Mouse (Mus musculus): ENCODE data around the gene Mobp. TPM values are rescaled to one million over a fixed set of nuclear protein-coding genes. Genes with fewer than 3 reads are reported as not detected.

The Mobp gene
- total RNA-seq, 2 experiments from 2014 or later, result 177 to 214 TPM

DNA sequence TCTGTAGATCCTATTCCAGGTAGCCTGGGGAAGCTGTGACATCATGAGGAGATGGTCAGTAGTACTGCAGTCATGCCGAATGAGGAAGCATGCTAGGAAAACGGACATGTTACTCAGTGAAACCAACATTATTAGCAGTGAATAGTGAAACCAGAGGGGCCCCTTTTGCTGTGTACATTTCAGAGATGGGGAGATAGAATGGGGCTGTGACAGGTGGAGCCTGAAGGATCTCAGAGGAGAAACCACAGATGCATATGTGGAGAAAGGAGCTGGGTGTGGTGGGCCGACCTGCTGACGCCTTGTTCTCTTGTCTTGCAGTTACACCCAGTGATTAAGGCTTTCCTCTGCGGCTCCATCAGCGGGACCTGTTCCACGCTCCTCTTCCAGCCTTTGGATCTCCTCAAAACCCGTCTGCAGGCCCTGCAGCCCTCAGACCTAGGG is 33.3 kb upstream of the Mobp start:
- no peak for DNase-seq (ENCODE audit: extremely low spot score in 1 of 2, low spot score in 2 of 2)
- TF ChIP-seq CTCF (IDR thresholded peaks at IDR 0.05), result no peak
- Histone ChIP-seq H3K4me3 (no peak overlapping the region), H3K27ac (no peak overlapping the region)
- intact Hi-C loops (cut with DNase I), result no loop called here

- TF ChIP-seq CTCF (IDR thresholded peaks at IDR 0.05), result no peak
- DNase-seq (ENCODE audit: extremely low spot score in 1 of 2, low spot score in 2 of 2), result no peak
- intact Hi-C loops (cut with DNase I), result no loop called here
- Histone ChIP-seq H3K4me3 (no peak overlapping the region), H3K27ac (no peak overlapping the region)
Observed at GRCm38 (mm10) chr9:120118212-120118611, 31.3 kb upstream of the Mobp start.

DNA sequence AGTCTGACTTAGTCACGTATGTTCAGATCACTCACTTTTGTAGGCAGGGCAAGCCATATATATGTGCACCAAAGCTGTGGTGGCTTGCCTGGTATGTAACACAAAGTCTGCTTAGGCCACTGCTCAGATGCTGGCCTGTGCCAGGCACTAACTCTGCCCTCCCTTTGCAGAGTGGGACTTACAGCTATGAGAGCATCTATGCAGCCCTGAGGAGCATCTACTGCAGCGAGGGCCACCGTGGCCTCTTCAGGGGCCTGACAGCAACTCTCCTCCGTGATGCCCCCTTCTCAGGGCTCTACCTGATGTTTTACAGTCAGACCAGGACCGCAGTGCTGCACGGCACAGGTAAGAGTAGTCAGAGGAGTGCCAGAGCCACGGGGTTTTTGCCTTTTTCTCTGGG is 29.0 kb upstream of the Mobp start:
- no peak for DNase-seq (ENCODE audit: extremely low spot score in 1 of 2, low spot score in 2 of 2)
- no peak for TF ChIP-seq CTCF (IDR thresholded peaks at IDR 0.05)
- H3K4me3 ChIP-seq, result no peak overlapping the region
- H3K27ac ChIP-seq, result no peak overlapping the region
- intact Hi-C loops (cut with DNase I), result no loop called here

- no peak for DNase-seq (ENCODE audit: extremely low spot score in 1 of 2, low spot score in 2 of 2)
- intact Hi-C loops (cut with DNase I), result loop anchor here (1.0 kb wide), 1 partner anchor 17 kb away; the partner anchor contains the start of gene Slc25a38
- no peak for TF ChIP-seq CTCF (IDR thresholded peaks at IDR 0.05)
- peak overlapping the region; percentile 94 for H3K4me3 ChIP-seq
- H3K27ac ChIP-seq, result peak overlapping the region; percentile 84
Observed at GRCm38 (mm10) chr9:120126868-120127267, 22.6 kb upstream of the Mobp start.

GRCm38 (mm10) chr9:120127538-120128251 is 21.8 kb upstream of the Mobp start, which contains the start of gene Rpsa:
TSS of gene Rpsa (plus strand) at chr9:120127689.
- peak within 1 kb of the TSS; percentile 94 for H3K4me3 ChIP-seq
- H3K27ac ChIP-seq, result peak within 1 kb of the TSS; percentile 84
- no peak for TF ChIP-seq CTCF (IDR thresholded peaks at IDR 0.05)
- intact Hi-C loops (cut with DNase I), result loop anchor here (1.0 kb wide), 1 partner anchor 17 kb away; the partner anchor contains the start of gene Slc25a38
- DNase-seq (ENCODE audit: extremely low spot score in 1 of 2, low spot score in 2 of 2), result peak; percentile 96 to 97

DNA sequence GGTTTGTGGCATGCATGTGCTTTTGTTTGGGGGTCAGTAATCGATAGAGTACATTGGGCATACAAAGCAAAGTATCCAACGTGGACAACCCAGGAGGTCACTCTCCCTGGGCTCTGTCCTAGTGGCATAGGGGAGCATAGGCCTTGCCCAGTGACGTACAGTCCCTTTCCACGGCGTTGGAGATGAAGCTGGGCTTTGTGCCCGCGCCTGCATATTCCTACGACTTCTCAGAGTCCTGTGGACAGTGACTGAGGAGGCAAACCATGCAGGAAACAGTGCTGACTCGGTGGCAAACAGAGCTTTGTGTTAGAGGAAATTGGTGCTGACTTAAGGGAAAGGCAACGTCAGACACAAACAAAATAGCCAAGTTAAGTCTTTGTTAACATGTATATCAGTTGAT is 20.2 kb upstream of the Mobp start:
- DNase-seq (ENCODE audit: extremely low spot score in 1 of 2, low spot score in 2 of 2), result no peak
- H3K4me3 ChIP-seq, result no peak overlapping the region
- no peak for TF ChIP-seq CTCF (IDR thresholded peaks at IDR 0.05)
- no peak overlapping the region for H3K27ac ChIP-seq
- intact Hi-C loops (cut with DNase I), result no loop called here

- intact Hi-C loops (cut with DNase I), result loop anchor here (10.0 kb wide), 1 partner anchor 443 kb away; the partner anchor contains the start of gene Rpl14
- DNase-seq (ENCODE audit: extremely low spot score in 1 of 2, low spot score in 2 of 2), result no peak
- H3K4me3 ChIP-seq, result no peak overlapping the region
- TF ChIP-seq CTCF (IDR thresholded peaks at IDR 0.05), result no peak
- no peak overlapping the region for H3K27ac ChIP-seq
Observed at GRCm38 (mm10) chr9:120131784-120132288, 17.7 kb upstream of the Mobp start.

- TF ChIP-seq CTCF (IDR thresholded peaks at IDR 0.05), result no peak
- DNase-seq (ENCODE audit: extremely low spot score in 1 of 2, low spot score in 2 of 2), result no peak
- intact Hi-C loops (cut with DNase I), result loop anchor here (10.0 kb wide), 1 partner anchor 442 kb away; the partner anchor contains the start of gene Rpl14
- H3K27ac ChIP-seq, result no peak overlapping the region
- no peak overlapping the region for H3K4me3 ChIP-seq
Observed at GRCm38 (mm10) chr9:120132980-120133754, 16.3 kb upstream of the Mobp start.

- no peak for TF ChIP-seq CTCF (IDR thresholded peaks at IDR 0.05)
- intact Hi-C loops (cut with DNase I), result loop anchor here (10.0 kb wide), 1 partner anchor 441 kb away; the partner anchor contains the start of gene Rpl14
- no peak overlapping the region for H3K27ac ChIP-seq
Observed at GRCm38 (mm10) chr9:120133755-120134475, 15.6 kb upstream of the Mobp start.

GRCm38 (mm10) chr9:120134529-120135160 is 14.9 kb upstream of the Mobp start:
- TF ChIP-seq CTCF (IDR thresholded peaks at IDR 0.05), result no peak
- intact Hi-C loops (cut with DNase I), result loop anchor here (5.0 to 10.0 kb wide), 2 partner anchors 363 to 440 kb away; partner anchors contain the start of gene Rpl14

More at GRCm38 (mm10) chr9:120133755-120134475, 15.6 kb upstream of the Mobp start:
- no peak overlapping the region for H3K4me3 ChIP-seq
- DNase-seq (ENCODE audit: extremely low spot score in 1 of 2, low spot score in 2 of 2), result no peak

GRCm38 (mm10) chr9:120135454-120135853 is 14.1 kb upstream of the Mobp start:
- DNase-seq (ENCODE audit: extremely low spot score in 1 of 2, low spot score in 2 of 2), result no peak
- Histone ChIP-seq H3K4me3 (no peak overlapping the region), H3K27ac (no peak overlapping the region)
- intact Hi-C loops (cut with DNase I), result loop anchor here (5.0 to 10.0 kb wide), 2 partner anchors 362 to 439 kb away; partner anchors contain the start of gene Rpl14
- TF ChIP-seq CTCF (IDR thresholded peaks at IDR 0.05), result no peak

More at GRCm38 (mm10) chr9:120134529-120135160, 14.9 kb upstream of the Mobp start:
- DNase-seq (ENCODE audit: extremely low spot score in 1 of 2, low spot score in 2 of 2), result no peak
- Histone ChIP-seq H3K4me3 (no peak overlapping the region), H3K27ac (no peak overlapping the region)

Measured in left cerebral cortex, adult 2 months (tissue).